Mouse (Mus musculus) midbrain, embryonic 12.5 days (tissue): Measurements from ENCODE around the gene Lgals2. TPM values are rescaled to one million over a fixed set of nuclear protein-coding genes. Genes with fewer than 3 reads are reported as not detected.

Experiments used
- ATAC-seq: fragments of 200-750 bp; cut with Nextera tagmentation; 2 replicates; pipeline ENCODE4 v1.8.0; 2017; ENCODE audit warnings: low read depth, moderate TSS enrichment, moderate library complexity; ENCODE audit not compliant: low FRiP score
- H3K27ac ChIP-seq: fragments of 300-500 bp; sonication (generic); replicated peaks from 2 replicates; pipeline ENCODE4 v1.5.1; 2016; ENCODE audit warnings: mild to moderate bottlenecking
- H3K27me3 ChIP-seq: fragments of 300-500 bp; sonication (generic); 2 replicates; pipeline ENCODE4 v1.6.1; 2016; ENCODE audit warnings: mild to moderate bottlenecking
- H3K36me3 ChIP-seq: fragments of 300-500 bp; sonication (generic); 2 replicates; pipeline ENCODE4 v1.6.1; 2016
- H3K4me1 ChIP-seq: fragments of 300-500 bp; sonication (generic); 2 replicates; pipeline ENCODE4 v1.6.1; 2016
- H3K4me2 ChIP-seq: fragments of 300-500 bp; sonication (generic); replicated peaks from 2 replicates; pipeline ENCODE4 v1.6.1; 2016; ENCODE audit warnings: mild to moderate bottlenecking, moderate library complexity
- H3K4me3 ChIP-seq: fragments of 300-500 bp; sonication (generic); 2 replicates; pipeline ENCODE4 v1.5.1; 2016; ENCODE audit warnings: mild to moderate bottlenecking
- H3K9ac ChIP-seq: fragments of 300-500 bp; sonication (generic); replicated peaks from 2 replicates; pipeline ENCODE4 v1.6.1; 2016; ENCODE audit warnings: mild to moderate bottlenecking, moderate library complexity
- H3K9me3 ChIP-seq: fragments of 300-500 bp; sonication (generic); 2 replicates; pipeline ENCODE4 v1.6.1; 2016; ENCODE audit warnings: mild to moderate bottlenecking
- WGBS: fragments of 180-500 bp; shearing (Covaris S2); methylation state at CpG from one replicate; pipeline ENCODE4 v1.1.7; 2016; 5-methylcytosine and 5-hydroxymethylcytosine counted together
- polyA plus RNA-seq: library from polyadenylated mRNA; unstranded; fragments of >200 nt; fragmentation: Nextera tagmentation; extraction: Ambion mirVana; gene quantifications from 2 replicates; pipeline ENCODE4 v1.2.1, GENCODE M21; 2016

The Lgals2 gene
- 0.56 TPM in 1 of 2 replicates, not detected in the other for polyA plus RNA-seq

- Histone ChIP-seq H3K4me3 (no peak within 1 kb of the TSS), H3K36me3 (no peaks in the 10 kb centered on the region), H3K4me1 (peaks cover 10% of the 10 kb centered on the region; the same call in 1 of the 2 replicates), H3K27ac (no peak within 1 kb of the TSS), H3K27me3 (peaks cover 6% of the 10 kb centered on the region; the same call in 1 of the 2 replicates), H3K9ac (no peak within 1 kb of the TSS), H3K4me2 (no peak within 1 kb of the TSS), H3K9me3 (no peaks in the 10 kb centered on the region)
- WGBS: 79% methylated on average over 8 of the region's 8 CpGs
- ATAC-seq: no peak
Measured at GRCm38 (mm10) chr15:78855303-78855965, at the start of gene Lgals2. Gene Lgals2 (minus strand): TSS chr15:78855529.

GRCm38 (mm10) chr15:78903243-78903642 lies 47.9 kb upstream of the Lgals2 start:
- H3K9me3 ChIP-seq: no peaks in the 10 kb centered on the region
- peaks cover 39% of the 10 kb centered on the region for H3K27me3 ChIP-seq
- H3K4me3 ChIP-seq: no peak overlapping the region
- 0 out of 2 replicates have a peak, but pooled peaks have one; percentile 4 for ATAC-seq
- H3K27ac ChIP-seq: no peak overlapping the region
- H3K9ac ChIP-seq: no peak overlapping the region
- H3K4me2 ChIP-seq: no peak overlapping the region
- no peaks in the 10 kb centered on the region for H3K36me3 ChIP-seq
- WGBS: 8% methylated on average over 2 of the region's 2 CpGs
- H3K4me1 ChIP-seq: peaks cover 25% of the 10 kb centered on the region

- 41% methylated on average over 8 of the region's 8 CpGs for WGBS
- Histone ChIP-seq H3K9ac (peak overlapping the region; percentile 43; the same call in 1 of the 2 replicates), H3K9me3 (no peaks in the 10 kb centered on the region), H3K27ac (no peak overlapping the region), H3K4me2 (peak overlapping the region; percentile 94; the same call in 1 of the 2 replicates), H3K36me3 (no peaks in the 10 kb centered on the region), H3K27me3 (peaks cover 40% of the 10 kb centered on the region), H3K4me1 (peaks cover 25% of the 10 kb centered on the region), H3K4me3 (no peak overlapping the region)
- no peak for ATAC-seq
Measured at GRCm38 (mm10) chr15:78901422-78901789, 46.1 kb upstream of the Lgals2 start.

- Histone ChIP-seq H3K27ac (no peak overlapping the region), H3K9me3 (no peaks in the 10 kb centered on the region), H3K4me1 (peaks cover 25% of the 10 kb centered on the region), H3K9ac (peak overlapping the region; percentile 43), H3K4me3 (peak overlapping the region; percentile 53), H3K27me3 (peaks cover 40% of the 10 kb centered on the region), H3K36me3 (no peaks in the 10 kb centered on the region), H3K4me2 (peak overlapping the region; percentile 94)
- ATAC-seq: no peak
- WGBS: 21% methylated on average over 18 of the region's 18 CpGs
Measured at GRCm38 (mm10) chr15:78900585-78901421, 45.5 kb upstream of the Lgals2 start.

DNA sequence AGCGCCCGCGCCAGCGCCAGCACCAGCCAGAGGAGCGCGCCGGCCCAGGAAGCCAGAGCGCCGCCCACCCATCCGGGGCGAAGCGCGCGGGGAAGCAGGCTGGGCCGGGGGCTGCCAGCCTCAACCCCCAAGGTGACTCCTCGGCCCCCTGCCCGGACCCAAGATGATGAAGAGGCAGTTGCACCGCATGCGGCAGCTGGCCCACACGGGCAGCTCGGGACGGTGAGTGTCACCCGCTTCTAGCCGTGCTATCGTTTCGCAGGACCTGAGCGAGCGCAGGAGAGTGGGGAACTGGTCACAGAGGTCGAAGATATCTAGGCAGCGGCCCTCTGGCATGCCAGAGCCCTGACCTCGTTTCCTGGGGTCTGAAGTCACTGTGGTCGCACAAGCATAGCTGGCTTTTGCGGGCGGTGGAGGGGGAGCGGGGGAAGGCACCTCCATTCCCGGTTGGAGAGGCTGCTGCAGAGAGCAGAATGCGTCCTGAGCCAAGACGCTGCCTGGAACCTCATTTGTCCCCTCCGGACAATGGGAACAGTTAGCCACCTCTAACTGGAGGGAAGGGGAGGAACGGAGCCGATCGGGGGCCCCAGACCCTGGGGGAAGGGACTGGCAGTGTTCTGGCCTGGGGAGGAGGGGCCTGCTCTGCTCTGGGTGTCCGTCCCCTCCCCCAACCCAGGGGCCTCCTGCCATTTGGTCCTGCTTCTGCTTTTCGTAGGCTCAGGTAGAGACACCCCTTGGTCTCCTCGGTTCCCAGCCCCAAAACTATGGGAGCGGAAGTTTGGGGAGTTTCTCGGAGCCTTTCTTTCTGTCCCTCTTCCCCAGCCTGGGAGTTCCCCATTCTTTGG lies 44.6 kb upstream of the Lgals2 start, which contains the start of gene Sh3bp1:
Sh3bp1 (plus strand) TSS at position 29 of the 845 bp plus-strand sequence.
- peak; percentile 61 for ATAC-seq
- Histone ChIP-seq H3K36me3 (no peaks in the 10 kb centered on the region), H3K9me3 (no peaks in the 10 kb centered on the region), H3K4me1 (peaks cover 25% of the 10 kb centered on the region), H3K4me2 (peak within 1 kb of the TSS; percentile 94), H3K27ac (no peak within 1 kb of the TSS), H3K27me3 (peaks cover 40% of the 10 kb centered on the region), H3K9ac (peak within 1 kb of the TSS; percentile 65), H3K4me3 (peak within 1 kb of the TSS; percentile 53)
- WGBS: 1% methylated on average over 46 of the region's 47 CpGs

DNA sequence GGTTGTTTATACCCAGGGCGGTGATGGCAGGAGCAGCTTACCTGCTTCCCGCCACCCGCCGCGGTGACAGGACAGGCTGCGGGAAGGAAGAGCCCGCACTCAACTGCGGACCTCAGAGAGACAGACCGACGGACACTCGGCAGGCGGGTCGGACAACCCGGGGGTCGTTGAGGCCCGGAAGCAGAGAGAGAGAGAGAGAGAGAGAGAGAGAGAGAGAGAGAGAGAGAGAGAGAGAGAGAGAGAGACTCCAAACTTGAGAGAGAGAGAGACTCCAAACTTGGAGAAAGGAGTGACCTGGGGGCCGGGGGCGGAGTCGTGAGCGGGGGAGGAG lies 44.0 kb upstream of the Lgals2 start, which contains the start of gene Gm49510:
Gm49510 (plus strand) TSS at position 259 of the 331 bp plus-strand sequence.
- Histone ChIP-seq H3K4me3 (peak within 1 kb of the TSS; percentile 53), H3K4me1 (peaks cover 25% of the 10 kb centered on the region), H3K9ac (peak within 1 kb of the TSS; percentile 65), H3K27me3 (peaks cover 40% of the 10 kb centered on the region), H3K27ac (no peak within 1 kb of the TSS), H3K9me3 (no peaks in the 10 kb centered on the region), H3K36me3 (no peaks in the 10 kb centered on the region), H3K4me2 (peak within 1 kb of the TSS; percentile 94)
- 5% methylated on average over 19 of the region's 20 CpGs for WGBS
- no peak for ATAC-seq

DNA sequence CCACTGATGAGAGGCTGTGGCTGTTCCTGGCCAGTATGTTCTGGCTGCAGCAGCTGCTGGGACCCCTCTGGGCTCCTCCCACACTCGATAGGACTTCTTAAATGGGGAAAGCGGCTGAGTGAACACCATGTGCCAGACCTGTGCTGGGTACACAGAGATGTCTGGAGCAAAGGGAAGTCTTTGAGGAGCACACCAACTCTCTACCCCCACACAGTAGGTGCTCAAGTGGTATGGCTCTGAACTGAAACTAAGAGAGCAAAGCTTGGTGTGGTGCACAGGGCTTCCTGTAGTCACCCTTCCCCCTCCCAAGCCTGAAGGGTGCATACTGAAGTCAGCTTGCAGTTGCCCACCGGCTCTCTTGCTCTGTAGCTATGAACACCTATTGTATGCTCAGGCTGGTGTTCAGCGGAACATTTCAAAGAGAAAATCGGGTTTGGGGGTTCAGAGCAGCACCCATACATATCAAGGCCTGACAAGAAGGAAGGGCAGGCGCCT lies 43.2 kb upstream of the Lgals2 start:
- Histone ChIP-seq H3K9me3 (no peaks in the 10 kb centered on the region), H3K9ac (no peak overlapping the region), H3K27ac (no peak overlapping the region), H3K36me3 (peaks cover 8% of the 10 kb centered on the region), H3K4me1 (peaks cover 25% of the 10 kb centered on the region), H3K27me3 (peaks cover 40% of the 10 kb centered on the region), H3K4me3 (no peak overlapping the region), H3K4me2 (no peak overlapping the region)
- WGBS: 56% methylated on average over 6 of the region's 6 CpGs
- no peak for ATAC-seq

DNA sequence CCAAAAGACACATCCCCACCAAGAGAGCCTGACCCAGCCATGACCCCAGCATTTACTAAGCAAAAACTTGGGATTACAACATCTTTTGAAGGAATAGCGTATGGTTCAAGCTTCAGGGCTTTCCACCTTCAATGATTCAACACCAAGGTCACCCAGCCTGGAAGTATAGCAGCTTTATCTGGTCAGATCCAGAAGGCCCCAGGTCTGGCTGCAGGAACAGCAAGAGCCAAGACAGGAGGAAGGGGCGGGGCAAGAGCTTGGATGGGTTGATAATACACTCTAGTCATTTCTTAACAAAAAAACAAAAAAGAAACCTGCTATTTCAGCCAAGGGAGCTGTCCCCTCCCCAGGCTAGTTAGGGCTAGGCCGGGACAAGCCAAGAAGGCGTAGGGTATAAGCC lies 42.2 kb upstream of the Lgals2 start:
- Histone ChIP-seq H3K9ac (no peak overlapping the region), H3K27me3 (peaks cover 40% of the 10 kb centered on the region), H3K27ac (no peak overlapping the region), H3K4me2 (no peak overlapping the region), H3K9me3 (no peaks in the 10 kb centered on the region), H3K4me3 (no peak overlapping the region), H3K4me1 (peaks cover 25% of the 10 kb centered on the region), H3K36me3 (peaks cover 18% of the 10 kb centered on the region)
- no peak for ATAC-seq
- WGBS: 90% methylated on average over 4 of the region's 4 CpGs

GRCm38 (mm10) chr15:78896149-78896548 lies 40.8 kb upstream of the Lgals2 start:
- Histone ChIP-seq H3K4me3 (no peak overlapping the region), H3K4me2 (no peak overlapping the region), H3K36me3 (peaks cover 32% of the 10 kb centered on the region), H3K9ac (no peak overlapping the region), H3K4me1 (peaks cover 19% of the 10 kb centered on the region), H3K27ac (0 out of 2 replicates have a peak overlapping the region, but pooled peaks have one; percentile 32), H3K27me3 (peaks cover 30% of the 10 kb centered on the region), H3K9me3 (no peaks in the 10 kb centered on the region)
- WGBS: 93% methylated on average over 3 of the region's 3 CpGs
- ATAC-seq: no peak

DNA sequence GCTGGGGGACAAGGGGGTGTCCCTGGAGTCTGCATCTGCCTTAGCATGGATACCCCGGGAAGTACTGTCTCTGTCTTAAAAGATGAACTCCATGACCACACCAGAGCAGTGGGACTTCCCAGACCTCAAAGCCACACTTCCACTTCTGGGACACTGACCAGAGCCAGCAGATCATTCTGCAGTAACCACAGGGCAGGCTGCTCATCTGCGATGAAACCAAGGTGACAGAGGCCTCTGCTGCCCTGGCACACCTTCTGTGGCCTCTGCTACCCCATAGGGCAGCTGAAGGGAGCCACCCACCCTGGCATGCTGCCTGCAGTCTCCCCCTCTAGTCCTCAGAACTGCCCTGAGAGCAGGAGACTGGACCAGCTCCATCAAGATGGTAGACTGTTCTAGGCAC lies 40.4 kb upstream of the Lgals2 start:
- peaks cover 26% of the 10 kb centered on the region for H3K27me3 ChIP-seq
- peaks cover 15% of the 10 kb centered on the region for H3K4me1 ChIP-seq
- ATAC-seq: no peak
- no peak overlapping the region for H3K4me3 ChIP-seq
- 87% methylated on average over 2 of the region's 2 CpGs for WGBS
- H3K27ac ChIP-seq: 0 out of 2 replicates have a peak overlapping the region, but pooled peaks have one; percentile 32
- H3K9me3 ChIP-seq: no peaks in the 10 kb centered on the region
- H3K36me3 ChIP-seq: peaks cover 36% of the 10 kb centered on the region
- H3K4me2 ChIP-seq: no peak overlapping the region
- H3K9ac ChIP-seq: no peak overlapping the region

GRCm38 (mm10) chr15:78894726-78895125 lies 39.4 kb upstream of the Lgals2 start:
- H3K27ac ChIP-seq: no peak overlapping the region

More at GRCm38 (mm10) chr15:78894726-78895125, 39.4 kb upstream of the Lgals2 start:
- Histone ChIP-seq H3K9ac (no peak overlapping the region), H3K9me3 (no peaks in the 10 kb centered on the region), H3K4me1 (peaks cover 5% of the 10 kb centered on the region; the same call in 1 of the 2 replicates), H3K36me3 (peaks cover 44% of the 10 kb centered on the region), H3K27me3 (peaks cover 16% of the 10 kb centered on the region), H3K4me3 (no peak overlapping the region), H3K4me2 (no peak overlapping the region)
- ATAC-seq: no peak
- 79% methylated on average over 13 of the region's 13 CpGs for WGBS
